Mouse (Mus musculus): Measurements from ENCODE around the gene Actr1a. TPM values are rescaled to one million over a fixed set of nuclear protein-coding genes. Genes with fewer than 3 reads are reported as not detected.

Gene Actr1a
- polyA plus RNA-seq, 1 experiment from 2014 or later: 297 TPM

GRCm38 (mm10) chr19:46329951-46330350, 65.6 kb downstream of the Actr1a start:
- Histone ChIP-seq H3K27me3 (peaks cover 11% of the 10 kb centered on the region), H3K9me3 (no peaks in the 10 kb centered on the region), H3K36me3 (peaks cover 24% of the 10 kb centered on the region), H3K4me1 (replicated peaks) (peaks cover 46% of the 10 kb centered on the region), H3K9ac (peak overlapping the region; percentile 45; the same call in 1 of the 2 replicates), H3K27ac (replicated peaks) (no peak overlapping the region), H3K4me2 (peak overlapping the region; percentile 99), H3K4me3 (peak overlapping the region; percentile 65; the same call in 1 of the 2 replicates)
- ATAC-seq (ENCODE audit: low read depth): no peak
- WGBS: 5% methylated on average over 16 of the region's 16 CpGs

- ATAC-seq (ENCODE audit: low read depth): peak; percentile 4
- Histone ChIP-seq H3K9me3 (no peaks in the 10 kb centered on the region), H3K4me1 (replicated peaks) (peaks cover 54% of the 10 kb centered on the region), H3K4me2 (peak overlapping the region; percentile 99), H3K27ac (replicated peaks) (peak overlapping the region; percentile 97), H3K36me3 (peaks cover 24% of the 10 kb centered on the region), H3K9ac (peak overlapping the region; percentile 80), H3K27me3 (peaks cover 19% of the 10 kb centered on the region), H3K4me3 (peak overlapping the region; percentile 65)
- WGBS: 2% methylated on average over 54 of the region's 54 CpGs
Measured at GRCm38 (mm10) chr19:46329031-46329641, 66.4 kb downstream of the Actr1a start.

- Histone ChIP-seq H3K4me2 (peak within 1 kb of the TSS; percentile 99), H3K9me3 (no peaks in the 10 kb centered on the region), H3K27me3 (peaks cover 27% of the 10 kb centered on the region), H3K4me1 (replicated peaks) (peaks cover 57% of the 10 kb centered on the region), H3K4me3 (peak within 1 kb of the TSS; percentile 65), H3K27ac (replicated peaks) (peak within 1 kb of the TSS; percentile 97), H3K36me3 (peaks cover 24% of the 10 kb centered on the region), H3K9ac (peak within 1 kb of the TSS; percentile 80)
- WGBS: under 1% methylated on average over 81 of the region's 81 CpGs
- ATAC-seq (ENCODE audit: low read depth): peak; percentile 86
Measured at GRCm38 (mm10) chr19:46328081-46329030, 67.2 kb downstream of the Actr1a start, which contains the start of gene Fbxl15. Fbxl15 (plus strand) TSS chr19:46328184.

GRCm38 (mm10) chr19:46327531-46328064, 68.0 kb downstream of the Actr1a start:
- peak overlapping the region; percentile 99 for H3K4me2 ChIP-seq
- H3K27me3 ChIP-seq: peaks cover 35% of the 10 kb centered on the region
- H3K27ac ChIP-seq (replicated peaks): peak overlapping the region; percentile 97
- WGBS: 29% methylated on average over 14 of the region's 14 CpGs
- peak; percentile 2; the same call in 1 of the 2 replicates for ATAC-seq (ENCODE audit: low read depth)
- H3K9ac ChIP-seq: peak overlapping the region; percentile 80
- H3K4me3 ChIP-seq: peak overlapping the region; percentile 65
- no peaks in the 10 kb centered on the region for H3K9me3 ChIP-seq
- peaks cover 24% of the 10 kb centered on the region for H3K36me3 ChIP-seq
- peaks cover 64% of the 10 kb centered on the region for H3K4me1 ChIP-seq (replicated peaks)

MicroRNA genes within 50 kb of the gene (microRNA counts, 519-probe panel; counts per million panel counts)
- 1,674 counts per million, percentile 10 among the panel's probes with 10 or more counts for microRNA mmu-miR-146b

Small RNA genes lying within 50 kb of the gene (microRNA-seq; reads per million reads assigned to microRNA genes)
- gene Mir146b: 2.5 reads per million, percentile 10 among the genes with 10 or more reads in this experiment

Other genes starting within 250 kb of the Actr1a start
- 0.17 and 1.4 TPM in 2 replicates for gene Pitx3, start 247.4 kb downstream of the Actr1a start, polyA plus RNA-seq (2015; fragmentation: Nextera tagmentation; extraction: Ambion mirVana)
- gene Gbf1, start 243.2 kb downstream of the Actr1a start, polyA plus RNA-seq (2015; fragmentation: Nextera tagmentation; extraction: Ambion mirVana): 65.2 and 74.1 TPM in 2 replicates
- 2.4 and 2.6 TPM in 2 replicates for gene Nfkb2, start 91.4 kb downstream of the Actr1a start, polyA plus RNA-seq (2015; fragmentation: Nextera tagmentation; extraction: Ambion mirVana)
- gene Psd, start 68.6 kb downstream of the Actr1a start, polyA plus RNA-seq (2015; fragmentation: Nextera tagmentation; extraction: Ambion mirVana): 47.2 and 53.8 TPM in 2 replicates
- gene Fbxl15, start 67.6 kb downstream of the Actr1a start, polyA plus RNA-seq (2015; fragmentation: Nextera tagmentation; extraction: Ambion mirVana): 37.7 and 39.1 TPM in 2 replicates
- gene Cuedc2, start 57.0 kb downstream of the Actr1a start, polyA plus RNA-seq (2015; fragmentation: Nextera tagmentation; extraction: Ambion mirVana): 318 and 357 TPM in 2 replicates
- gene Mfsd13a, start 54.6 kb downstream of the Actr1a start, polyA plus RNA-seq (2015; fragmentation: Nextera tagmentation; extraction: Ambion mirVana): 10.3 and 10.6 TPM in 2 replicates
- gene 2310034G01Rik, start 45.4 kb downstream of the Actr1a start, polyA plus RNA-seq (2015; fragmentation: Nextera tagmentation; extraction: Ambion mirVana): 2.5 and 3.5 TPM in 2 replicates
- gene Sufu, start 1.1 kb upstream of the Actr1a start, polyA plus RNA-seq (2015; fragmentation: Nextera tagmentation; extraction: Ambion mirVana): 24.8 and 27.9 TPM in 2 replicates
- 26.5 and 30.4 TPM in 2 replicates for gene Trim8, start 106.0 kb upstream of the Actr1a start, polyA plus RNA-seq (2015; fragmentation: Nextera tagmentation; extraction: Ambion mirVana)
- gene Arl3, start 177.4 kb upstream of the Actr1a start, polyA plus RNA-seq (2015; fragmentation: Nextera tagmentation; extraction: Ambion mirVana): 208 and 217 TPM in 2 replicates
- gene Sfxn2, start 177.6 kb upstream of the Actr1a start, polyA plus RNA-seq (2015; fragmentation: Nextera tagmentation; extraction: Ambion mirVana): 10.6 and 12.9 TPM in 2 replicates
- 38.0 and 43.2 TPM in 2 replicates for gene Wbp1l, start 203.3 kb upstream of the Actr1a start, polyA plus RNA-seq (2015; fragmentation: Nextera tagmentation; extraction: Ambion mirVana)

Measured in neural tube, embryonic 13.5 days (tissue).